Mouse (Mus musculus) urinary bladder, postnatal 4 days (tissue): ENCODE data around the gene Tmem50b.
A peak's percentile ranks its signal among the peaks of the same experiment; 100 is the strongest.
"Not testable (repeated sequence)": the region's sequence is repeated elsewhere in the genome, so short reads cannot be mapped to it uniquely, and the experiment has no call there.

Experiments used
- DNase-seq, 2 experiments: peaks; one replicate each; pipeline ENCODE4 v3.0.0; 2021 to 2022; ENCODE audit warnings: low spot score in 2 of 2

The Tmem50b gene

GRCm38 (mm10) chr16:91538513-91538912 is 59.1 kb downstream of the Tmem50b start:
- DNase-seq = no peak

DNA sequence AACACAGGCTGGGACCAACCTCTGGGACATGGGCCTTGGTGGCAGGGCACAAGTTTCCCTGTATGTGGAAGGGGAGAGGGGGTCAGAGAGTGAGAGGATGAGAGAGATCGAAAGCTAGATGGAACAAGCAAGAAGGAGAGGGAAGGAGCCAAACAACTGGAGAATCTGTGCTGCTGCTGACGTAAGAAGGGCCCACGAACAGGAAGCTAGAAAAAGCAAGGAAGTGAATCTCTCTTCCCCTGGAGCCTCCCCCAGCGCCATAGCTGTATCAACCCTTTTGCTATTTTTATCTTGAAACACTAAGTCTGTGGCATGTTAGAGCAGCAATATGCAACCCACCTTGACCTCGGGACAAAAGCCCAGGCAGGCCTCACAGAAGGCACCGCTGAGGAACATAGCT is 59.5 kb downstream of the Tmem50b start:
- no peak for DNase-seq

DNA sequence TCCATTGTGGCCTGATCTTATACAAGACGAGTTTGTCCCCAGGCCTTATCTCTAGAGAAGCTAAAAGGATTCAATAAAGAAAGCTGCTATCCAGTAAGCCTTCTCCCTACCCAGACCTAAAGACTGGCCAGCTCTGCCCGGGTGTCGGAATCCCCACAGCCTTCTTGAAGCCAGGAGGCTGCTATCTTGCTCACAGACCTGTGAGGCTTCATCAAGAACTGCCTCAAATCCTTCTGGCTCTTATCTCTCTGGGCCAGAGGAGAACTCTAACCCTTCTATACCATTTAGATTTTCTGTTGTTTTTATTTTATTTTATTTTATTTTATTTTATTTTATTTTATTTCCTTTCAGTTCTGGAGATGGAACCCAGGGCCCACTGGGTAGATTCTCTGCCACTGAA is 60.5 kb downstream of the Tmem50b start:
- DNase-seq = no peak

DNA sequence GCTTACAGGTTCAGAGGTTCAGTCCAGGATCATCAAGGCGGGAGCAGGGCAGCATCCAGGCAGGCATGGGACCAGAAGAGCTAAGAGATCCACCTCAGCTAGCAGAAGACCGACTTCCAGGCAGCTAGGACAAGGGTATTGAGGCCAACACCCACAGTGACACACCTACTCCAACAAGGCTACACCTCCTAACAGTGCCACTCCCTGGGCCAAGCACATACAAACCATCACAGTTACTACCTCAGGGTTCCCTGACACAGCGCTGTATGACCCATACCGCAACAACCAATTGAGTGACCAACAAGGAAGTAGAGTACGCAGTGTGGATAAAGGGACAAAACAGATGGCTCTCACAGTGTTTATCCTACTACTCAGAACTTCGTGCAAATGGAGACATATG is 61.2 kb downstream of the Tmem50b start:
- DNase-seq = no peak

DNA sequence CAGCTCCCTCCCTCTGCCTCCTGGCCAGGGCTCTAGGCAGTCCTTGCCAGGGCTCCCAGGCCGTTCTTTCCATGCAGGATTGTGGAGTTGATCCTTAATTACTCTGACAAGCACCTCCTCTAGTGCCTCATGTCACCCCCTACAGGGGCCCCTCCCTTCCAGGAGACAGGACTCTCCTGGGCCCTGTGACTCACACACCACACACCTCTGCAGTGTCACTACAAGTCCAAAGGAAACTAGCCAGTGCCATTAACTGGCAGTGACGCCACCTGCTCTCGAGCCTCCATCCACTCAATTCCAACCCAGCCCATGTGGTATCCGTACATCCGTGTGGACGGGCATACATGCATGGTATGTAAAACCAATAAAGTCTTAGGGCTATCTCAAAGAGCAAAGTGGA is 62.7 kb downstream of the Tmem50b start:
- DNase-seq = no peak

GRCm38 (mm10) chr16:91534477-91534876 is 63.1 kb downstream of the Tmem50b start:
- peak in 1 of 2 experiments; percentile 81 for DNase-seq

- DNase-seq = no peak
Measured at GRCm38 (mm10) chr16:91533097-91534001, 64.3 kb downstream of the Tmem50b start.

DNA sequence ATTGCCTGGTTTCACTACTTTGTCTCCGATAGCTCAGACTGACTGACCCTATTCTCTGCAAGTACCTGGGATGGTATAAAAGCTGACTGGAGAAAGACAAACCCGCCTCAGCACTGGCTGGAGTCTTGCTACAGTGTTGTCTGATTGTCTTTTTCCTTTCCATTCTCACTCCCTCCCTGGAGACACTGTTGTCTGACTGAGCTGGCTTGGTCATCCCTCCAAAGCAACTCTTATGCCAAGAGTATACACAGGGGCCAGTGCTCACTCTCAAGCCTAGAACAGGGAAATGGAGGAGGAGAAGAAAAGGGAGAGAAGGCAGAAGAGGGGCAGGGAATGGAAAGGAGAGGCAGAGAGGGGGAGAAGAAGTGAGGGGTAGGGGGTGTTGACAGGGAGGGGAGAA is 65.2 kb downstream of the Tmem50b start:
- no peak for DNase-seq

DNA sequence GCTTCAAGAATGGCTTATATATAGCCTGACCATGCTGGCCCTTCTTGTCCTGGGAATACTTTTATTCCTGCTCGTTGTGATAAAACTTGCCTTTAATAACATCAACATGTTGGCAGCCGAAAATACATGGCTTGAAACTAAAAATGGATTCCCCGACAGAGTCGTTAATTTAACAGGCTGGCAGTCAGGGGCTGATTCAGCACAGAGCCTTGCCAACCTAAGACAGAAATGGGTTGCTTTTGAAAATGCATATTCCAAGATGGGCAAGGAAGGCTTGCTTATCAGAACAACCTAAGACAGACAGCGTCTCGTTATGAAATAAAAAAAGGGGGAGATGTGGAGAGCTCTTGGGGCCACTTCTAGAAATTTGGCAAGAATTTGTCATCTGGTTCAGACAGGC is 65.7 kb downstream of the Tmem50b start:
- no peak for DNase-seq

DNA sequence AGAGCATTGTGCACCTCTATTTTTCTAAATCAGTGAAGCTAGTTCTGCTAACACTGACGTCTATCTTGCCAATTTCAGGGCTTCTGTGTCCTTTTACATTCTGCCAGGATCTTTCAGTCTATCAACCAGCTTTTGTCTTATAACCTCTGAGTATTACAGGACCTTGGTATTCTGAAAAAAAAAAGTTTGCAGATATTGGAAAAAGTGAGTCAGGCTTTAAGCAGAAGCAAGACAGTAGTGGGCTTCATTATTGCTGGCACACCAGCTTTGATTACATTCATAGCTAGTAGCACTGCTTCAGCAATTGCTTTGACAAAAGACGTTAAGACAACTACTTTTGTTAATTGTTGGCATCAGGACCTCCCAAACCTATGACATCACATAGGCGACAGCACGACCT is 66.8 kb downstream of the Tmem50b start:
- DNase-seq = not testable (repeated sequence)

DNA sequence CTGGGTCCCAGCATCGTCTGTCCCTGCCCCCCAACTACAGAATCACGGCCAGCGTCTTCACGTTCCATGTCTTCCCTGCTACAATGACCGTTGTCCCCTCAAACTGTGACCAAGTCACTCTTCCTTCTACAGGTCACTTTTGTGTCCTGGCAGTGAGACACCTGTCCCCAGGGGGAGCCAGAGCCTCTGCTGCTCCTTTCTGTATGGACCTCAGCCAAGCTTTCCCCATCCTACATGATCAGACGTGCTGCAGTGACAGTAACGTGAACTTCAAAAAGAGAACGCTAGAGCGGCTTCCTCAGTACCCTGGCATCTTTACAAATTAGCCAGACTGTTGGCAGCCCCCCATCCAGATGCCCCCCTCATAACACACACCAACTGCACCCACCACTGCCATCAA is 69.0 kb downstream of the Tmem50b start:
- no peak for DNase-seq

DNA sequence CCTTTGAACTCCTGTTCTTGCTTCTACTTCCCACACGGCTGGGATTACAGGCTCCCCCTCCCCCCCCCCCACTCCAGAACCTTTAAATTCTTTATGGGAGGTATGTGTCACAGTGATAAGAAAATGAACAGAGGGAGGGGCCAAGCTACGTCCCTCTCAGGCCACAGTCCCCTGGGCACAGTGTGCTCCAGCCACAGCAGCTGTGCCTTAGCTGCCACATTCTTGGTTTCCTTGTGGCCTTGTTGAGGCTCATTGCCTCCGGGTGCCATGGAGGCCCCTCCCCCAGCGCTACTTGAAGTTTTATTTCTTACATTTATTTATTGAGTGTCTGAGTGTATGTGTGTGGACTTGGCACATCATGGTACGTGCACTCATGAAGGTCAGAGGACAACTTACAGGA is 70.1 kb downstream of the Tmem50b start:
- DNase-seq = no peak

DNA sequence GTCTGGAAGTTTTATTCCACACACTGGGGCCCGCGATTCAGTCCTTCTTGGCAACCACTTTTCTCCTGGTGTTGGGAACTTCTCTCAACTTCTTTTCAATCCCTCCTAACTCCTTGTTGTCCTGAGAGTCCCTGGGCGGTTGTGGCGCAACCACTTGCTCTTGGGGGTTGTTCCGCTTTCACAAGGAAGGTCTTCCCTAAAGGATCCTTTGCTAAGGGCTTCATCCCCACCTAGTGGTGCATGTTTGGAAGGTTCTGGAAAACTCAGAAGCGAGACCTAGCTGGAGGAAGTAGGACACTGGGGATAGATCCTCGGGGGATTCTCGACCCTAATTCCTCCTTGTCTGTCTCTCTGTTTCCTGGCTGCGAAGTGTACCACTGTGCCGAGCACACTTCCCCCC is 70.5 kb downstream of the Tmem50b start:
- no peak for DNase-seq

DNA sequence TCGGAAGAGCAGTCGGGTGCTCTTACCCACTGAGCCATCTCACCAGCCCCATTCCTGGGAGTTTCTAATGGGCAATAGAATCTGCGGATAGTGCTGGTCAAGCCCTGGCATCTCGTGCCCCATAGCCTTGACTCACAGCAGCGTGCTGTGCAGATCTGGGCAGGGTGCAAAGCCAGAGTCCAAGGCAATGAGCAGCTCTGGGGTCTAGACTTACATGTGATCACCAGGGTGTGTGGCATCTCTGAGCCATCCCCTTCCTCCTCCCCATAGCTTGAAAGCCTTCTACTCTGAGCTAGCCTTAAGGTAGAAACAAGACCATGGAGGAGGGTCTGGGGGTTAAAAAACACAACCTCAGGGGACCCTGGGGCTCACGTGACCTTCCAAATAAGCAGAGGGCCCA is 71.3 kb downstream of the Tmem50b start:
- no peak for DNase-seq
